Mouse (Mus musculus) myocyte (in vitro differentiated cells): ENCODE data around the gene Rs1. TPM values are rescaled to one million over a fixed set of nuclear protein-coding genes. Genes with fewer than 3 reads are reported as not detected.
"Not testable (repeated sequence)": the region's sequence is repeated elsewhere in the genome, so short reads cannot be mapped to it uniquely, and the experiment has no call there.

Experiments used
- H3K27me3 ChIP-seq: one replicate; pipeline ENCODE4 v1.6.1; 2011; ENCODE audit not compliant: control insufficient read depth, insufficient read depth, insufficient read length
- H3K36me3 ChIP-seq: one replicate; pipeline ENCODE4 v1.6.1; 2011; ENCODE audit not compliant: control insufficient read depth, insufficient read depth
- H3K4me2 ChIP-seq: one replicate; pipeline ENCODE4 v1.6.1; 2011; ENCODE audit warnings: low read depth, control low read depth
- H3K4me3 ChIP-seq: one replicate; pipeline ENCODE4 v1.5.1; 2011; ENCODE audit warnings: mild to moderate bottlenecking, control low read depth, moderate library complexity
- H3K79me2 ChIP-seq: one replicate; pipeline ENCODE4 v1.6.1; 2011; ENCODE audit not compliant: control insufficient read depth, insufficient read depth
- H3ac ChIP-seq: one replicate; pipeline ENCODE4 v1.6.1; 2011; ENCODE audit not compliant: control insufficient read depth, insufficient read length
- CEBPB ChIP-seq: IDR thresholded peaks from 2 replicates; pipeline ENCODE4 v1.6.1; 2011; ENCODE audit warnings: mild to moderate bottlenecking, moderate library complexity; ENCODE audit not compliant: poor library complexity, insufficient read depth, severe bottlenecking
- E2F4 ChIP-seq: IDR thresholded peaks from one replicate; pipeline ENCODE4 v1.6.1; 2011; ENCODE audit warnings: mild to moderate bottlenecking, control low read depth, moderate library complexity; ENCODE audit not compliant: insufficient read depth
- MAX ChIP-seq: IDR thresholded peaks from one replicate; pipeline ENCODE4 v1.6.1; 2011; ENCODE audit warnings: low read depth, mild to moderate bottlenecking, control low read depth
- MYOD1 ChIP-seq, 3 experiments: IDR thresholded peaks; one replicate each; pipeline ENCODE4 v1.6.1; 2011; ENCODE audit warnings: control low read depth in 2 of 3, low read depth in 2 of 3, mild to moderate bottlenecking in 2 of 3, moderate library complexity in 1 of 3; ENCODE audit not compliant: insufficient read length in 2 of 3, control insufficient read depth in 1 of 3
- MYOG ChIP-seq, 3 experiments: IDR thresholded peaks; one replicate each; pipeline ENCODE4 v1.6.1; 2011; ENCODE audit warnings: control low read depth in 2 of 3, low read depth in 2 of 3, mild to moderate bottlenecking in 2 of 3; ENCODE audit not compliant: insufficient read length in 2 of 3, control insufficient read depth in 1 of 3, insufficient read depth in 1 of 3
- POLR2A ChIP-seq: IDR thresholded peaks from one replicate; pipeline ENCODE4 v1.6.1; 2011; ENCODE audit warnings: low read depth, mild to moderate bottlenecking, control low read depth, moderate library complexity; ENCODE audit not compliant: insufficient read length
- POLR2AphosphoS2 ChIP-seq: IDR thresholded peaks from one replicate; pipeline ENCODE4 v1.6.1; 2011; ENCODE audit warnings: low read depth, control low read depth; ENCODE audit not compliant: insufficient read length
- REST ChIP-seq: IDR thresholded peaks from one replicate; pipeline ENCODE4 v1.6.1; 2011; ENCODE audit warnings: mild to moderate bottlenecking, control low read depth, moderate library complexity; ENCODE audit not compliant: insufficient read depth, insufficient read length
- SRF ChIP-seq: IDR thresholded peaks from one replicate; pipeline ENCODE4 v1.6.1; 2011; ENCODE audit warnings: low read depth; ENCODE audit not compliant: control insufficient read depth, insufficient read length
- TCF12 ChIP-seq: IDR thresholded peaks from one replicate; pipeline ENCODE4 v1.6.1; 2011; ENCODE audit warnings: mild to moderate bottlenecking, control low read depth; ENCODE audit not compliant: poor library complexity, insufficient read depth, severe bottlenecking
- TCF3 ChIP-seq: IDR thresholded peaks from one replicate; pipeline ENCODE4 v1.6.1; 2011; ENCODE audit warnings: low read depth, control low read depth; ENCODE audit not compliant: insufficient read length
- USF1 ChIP-seq: IDR thresholded peaks from one replicate; pipeline ENCODE4 v1.6.1; 2011; ENCODE audit warnings: low read depth, mild to moderate bottlenecking, control low read depth, moderate library complexity
- polyA plus RNA-seq: library from polyadenylated mRNA; unstranded; fragments of >200 nt; fragmentation: generic; extraction: Trizol; gene quantifications from one replicate; pipeline ENCODE4 v1.2.1, GENCODE M21; 2012; ENCODE audit warnings: missing spikeins

The Rs1 gene
- polyA plus RNA-seq, 1 experiment: 0.02 TPM

GRCm38 (mm10) chrX:160765389-160766232, 2.2 kb upstream of the Rs1 start:
- no peaks in the 10 kb centered on the region for H3K79me2 ChIP-seq
- H3K4me3 ChIP-seq: peak overlapping the region; percentile 35
- H3K4me2 ChIP-seq: peak overlapping the region; percentile 52
- no peak overlapping the region for H3ac ChIP-seq
- TF ChIP-seq E2F4 (peak; percentile 86), REST (no peak), CEBPB (0 out of 2 replicates have a peak, but pooled peaks have one; percentile 18), TCF3 (no peak), MAX (no peak)
- H3K36me3 ChIP-seq: no peaks in the 10 kb centered on the region
- H3K27me3 ChIP-seq: no peaks in the 10 kb centered on the region

GRCm38 (mm10) chrX:160766233-160766616, 1.6 kb upstream of the Rs1 start:
- Histone ChIP-seq H3K36me3 (no peaks in the 10 kb centered on the region), H3K79me2 (no peaks in the 10 kb centered on the region), H3K4me2 (peak overlapping the region; percentile 59), H3K4me3 (peak overlapping the region; percentile 35), H3ac (no peak overlapping the region), H3K27me3 (no peaks in the 10 kb centered on the region)
- TF ChIP-seq TCF3: no peak
- TF ChIP-seq E2F4: no peak
- TF ChIP-seq SRF: no peak
- TF ChIP-seq TCF12: no peak
- TF ChIP-seq REST: no peak
- TF ChIP-seq POLR2AphosphoS2: no peak
- TF ChIP-seq POLR2A: no peak
- TF ChIP-seq MYOG (IDR thresholded peaks at IDR 0.05; ENCODE audit: control insufficient read depth in 1 of 3, insufficient read depth in 1 of 3, insufficient read length in 2 of 3, low read depth in 2 of 3): no peak
- TF ChIP-seq CEBPB: no peak

GRCm38 (mm10) chrX:160769622-160770021, 1.8 kb downstream of the Rs1 start:
- H3ac ChIP-seq, H3K4me2 ChIP-seq, H3K4me3 ChIP-seq, H3K27me3 ChIP-seq, H3K36me3 ChIP-seq, H3K79me2 ChIP-seq: not testable (repeated sequence)

- Histone ChIP-seq H3ac (no peak overlapping the region), H3K4me3 (no peak overlapping the region), H3K36me3 (no peaks in the 10 kb centered on the region), H3K4me2 (no peak overlapping the region), H3K79me2 (no peaks in the 10 kb centered on the region), H3K27me3 (no peaks in the 10 kb centered on the region)
- TF ChIP-seq TCF3 (no peak), MYOD1 (IDR thresholded peaks at IDR 0.05; ENCODE audit: control insufficient read depth in 1 of 3, insufficient read length in 2 of 3, low read depth in 2 of 3) (no peak), POLR2A (no peak), TCF12 (no peak), MYOG (IDR thresholded peaks at IDR 0.05; ENCODE audit: control insufficient read depth in 1 of 3, insufficient read depth in 1 of 3, insufficient read length in 2 of 3, low read depth in 2 of 3) (no peak), CEBPB (no peak), USF1 (no peak), REST (no peak), SRF (no peak), MAX (no peak), E2F4 (no peak), POLR2AphosphoS2 (no peak)
Observed at GRCm38 (mm10) chrX:160773033-160773432, 5.2 kb downstream of the Rs1 start.

GRCm38 (mm10) chrX:160782276-160782675, 14.5 kb downstream of the Rs1 start:
- H3ac ChIP-seq: no peak overlapping the region
- no peaks in the 10 kb centered on the region for H3K27me3 ChIP-seq
- no peaks in the 10 kb centered on the region for H3K79me2 ChIP-seq
- no peak overlapping the region for H3K4me3 ChIP-seq
- H3K4me2 ChIP-seq: no peak overlapping the region
- H3K36me3 ChIP-seq: no peaks in the 10 kb centered on the region
- TF ChIP-seq POLR2A: no peak
- TF ChIP-seq E2F4: no peak
- no peak for TF ChIP-seq POLR2AphosphoS2
- TF ChIP-seq MYOG (IDR thresholded peaks at IDR 0.05; ENCODE audit: control insufficient read depth in 1 of 3, insufficient read depth in 1 of 3, insufficient read length in 2 of 3, low read depth in 2 of 3): no peak
- TF ChIP-seq REST: no peak
- TF ChIP-seq MAX: no peak
- no peak for TF ChIP-seq USF1
- TF ChIP-seq CEBPB: no peak
- no peak for TF ChIP-seq MYOD1 (IDR thresholded peaks at IDR 0.05; ENCODE audit: control insufficient read depth in 1 of 3, insufficient read length in 2 of 3, low read depth in 2 of 3)
- no peak for TF ChIP-seq SRF
- no peak for TF ChIP-seq TCF3
- no peak for TF ChIP-seq TCF12
